Mouse (Mus musculus) small intestine, adult 2 months (tissue): ENCODE results near the gene Pick1.

ENCODE experiments used
- CTCF ChIP-seq: fragments of 200-500 bp; IDR thresholded peaks from 2 replicates; pipeline ENCODE4 v1.5.1; 2012; ENCODE audit warnings: low read depth, mild to moderate bottlenecking, control low read depth, inconsistent platforms, low read length, moderate library complexity, mixed read lengths; ENCODE audit not compliant: insufficient replicate concordance, insufficient read length; ENCODE audit errors: extremely low read depth
- POLR2A ChIP-seq: fragments of 200-500 bp; IDR thresholded peaks from 2 replicates; pipeline ENCODE4 v1.6.1; 2012; ENCODE audit warnings: low read depth, mild to moderate bottlenecking, control low read depth, inconsistent platforms, low read length, moderate library complexity

- TF ChIP-seq CTCF (no peak), POLR2A (no peak)
Measured at GRCm38 (mm10) chr15:79212750-79213446, 16.1 kb upstream of the Pick1 start.
